Mouse (Mus musculus): ENCODE results near the gene Vstm5.
"Not testable (repeated sequence)": the region's sequence is repeated elsewhere in the genome, so short reads cannot be mapped to it uniquely, and the experiment has no call there.

Gene Vstm5

DNA sequence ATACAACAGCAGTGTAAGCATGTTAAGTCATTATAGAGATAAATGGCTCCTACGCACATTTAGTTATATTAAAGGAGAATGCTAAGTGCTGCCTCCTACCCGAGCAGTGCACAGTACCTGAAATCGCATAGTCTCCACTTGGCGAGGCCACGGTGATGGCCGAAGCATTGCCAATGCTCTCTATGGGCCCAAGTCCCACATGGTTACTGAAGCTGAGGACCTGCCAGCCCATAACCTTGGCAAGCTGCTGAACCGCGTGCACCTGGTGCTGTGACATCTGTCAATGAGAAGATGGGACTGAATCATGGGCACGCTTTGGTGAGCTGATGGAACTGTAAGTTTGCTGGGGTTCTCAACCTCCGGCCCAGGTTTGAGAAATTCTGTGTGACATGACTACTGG lies 24.6 kb downstream of the Vstm5 start:
- no peak for DNase-seq

DNA sequence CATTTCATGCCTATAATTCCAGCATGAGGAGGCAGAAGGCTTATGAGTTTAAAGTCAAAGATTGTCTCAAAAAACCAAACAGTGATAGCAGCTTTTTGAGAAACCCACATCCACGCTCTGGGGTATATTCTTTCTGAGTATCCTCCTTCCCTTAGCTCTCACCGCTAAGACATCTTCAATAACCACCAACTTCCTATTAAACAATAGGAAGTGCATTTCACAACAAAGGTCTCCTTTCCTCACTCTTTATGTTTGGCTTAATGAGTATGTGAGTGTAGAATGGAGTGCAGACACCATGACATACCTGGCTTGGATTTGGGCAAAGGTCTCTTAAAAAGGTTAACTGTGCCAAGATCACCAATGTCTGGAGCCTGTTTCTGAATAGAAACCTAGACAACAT lies 35.1 kb downstream of the Vstm5 start:
- no peak for DNase-seq

DNA sequence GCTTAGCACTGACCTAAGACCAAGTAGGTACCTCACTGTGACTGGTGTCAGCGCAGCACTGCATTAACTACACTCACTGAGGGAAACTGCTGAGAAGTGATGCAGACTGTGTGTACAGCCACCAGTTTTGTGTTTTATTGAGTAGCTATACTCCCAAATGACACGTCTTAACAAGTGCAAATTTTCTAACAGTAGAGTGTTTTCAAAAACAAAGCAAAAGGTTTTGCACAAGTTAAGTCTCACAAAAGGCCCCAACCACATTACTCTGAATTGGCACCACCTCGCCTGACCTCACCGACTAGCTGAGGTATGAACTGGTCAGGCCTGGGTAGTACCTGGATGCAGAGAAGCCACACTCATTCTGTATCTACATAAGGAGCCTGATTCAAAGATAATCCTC lies 38.0 kb downstream of the Vstm5 start:
- no peak for DNase-seq

DNA sequence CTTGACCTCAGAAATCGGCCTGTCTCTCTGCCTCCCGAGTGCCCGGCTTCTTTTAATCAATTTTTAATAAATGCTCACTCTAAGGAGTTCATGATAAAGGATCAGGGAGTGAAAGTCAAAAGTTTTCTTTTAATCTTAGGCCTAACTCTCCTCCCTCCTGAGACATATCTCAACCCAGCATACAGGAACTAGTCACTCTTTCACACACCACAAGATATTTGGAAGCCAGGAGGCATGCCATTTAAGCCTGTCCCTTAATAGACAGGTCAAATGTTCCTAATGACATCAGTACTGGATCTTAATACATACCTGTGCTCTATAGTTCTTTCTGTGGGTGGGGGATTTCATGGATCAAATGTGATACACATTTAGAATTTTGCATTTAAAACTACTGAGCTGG lies 39.5 kb downstream of the Vstm5 start:
- no peak for DNase-seq

DNA sequence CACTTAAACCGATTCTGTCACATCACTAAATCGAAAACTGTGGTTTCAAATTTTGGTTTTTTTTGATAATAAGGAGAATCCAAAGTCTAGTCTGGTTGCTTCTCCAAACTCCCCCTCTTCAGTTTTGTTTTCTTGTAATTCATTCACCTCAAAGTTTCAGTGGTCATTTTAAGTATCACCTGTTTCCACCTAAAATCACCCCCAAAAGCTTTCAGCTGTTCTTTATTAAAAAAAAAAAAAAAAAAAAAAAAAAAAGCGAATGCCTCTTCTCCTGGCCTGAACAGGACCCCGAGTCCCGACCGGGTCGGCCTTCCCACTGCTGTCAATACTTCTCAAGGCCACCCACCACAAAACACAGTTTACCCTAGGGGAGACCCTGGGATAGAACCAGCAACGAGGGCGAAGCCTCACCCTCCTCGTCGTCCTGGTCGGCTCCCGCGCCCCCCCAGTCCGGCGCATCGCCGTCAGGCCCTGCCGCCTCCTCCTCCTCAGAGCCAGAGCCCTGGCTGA lies 40.3 kb downstream of the Vstm5 start:
- DNase-seq: no peak

DNA sequence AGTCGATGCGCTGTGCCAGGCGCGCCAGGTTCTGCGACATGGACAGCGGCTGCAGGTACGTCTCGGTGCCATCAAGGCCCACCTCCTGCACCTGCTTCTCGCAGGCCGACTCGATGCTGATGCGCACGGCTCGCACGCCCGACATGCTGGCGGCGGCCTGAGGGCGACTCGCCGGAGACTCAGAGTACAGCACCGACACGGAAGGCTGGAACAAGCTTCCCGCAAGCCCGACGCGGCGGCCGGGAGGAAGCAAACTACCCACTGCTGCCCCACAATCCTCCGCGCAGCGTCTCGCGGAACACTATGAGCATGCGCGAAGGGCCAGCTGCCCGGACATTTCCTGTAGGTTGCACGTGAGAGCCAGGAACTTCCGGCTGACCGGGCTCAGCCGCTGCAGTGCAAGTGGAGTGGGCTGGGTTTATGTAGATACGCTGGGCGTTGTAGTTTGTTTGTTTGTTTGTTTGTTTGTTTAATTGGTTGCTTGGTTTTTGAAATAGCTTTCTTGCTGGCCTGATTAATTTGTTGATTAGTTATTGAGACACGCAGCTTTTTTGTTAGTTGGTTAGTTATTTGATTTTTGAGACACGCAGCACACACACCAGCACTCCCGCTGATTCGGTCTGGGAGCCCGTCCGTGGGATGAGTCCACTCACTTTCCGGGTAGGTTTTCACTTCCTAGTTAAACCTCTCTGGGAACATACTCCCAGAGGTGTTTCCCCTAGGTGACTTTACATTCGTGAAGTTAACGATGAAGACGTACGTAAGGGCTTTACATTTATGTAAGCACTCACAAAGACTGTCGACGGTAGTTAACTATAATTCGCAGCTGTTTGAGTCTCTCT lies 41.0 kb downstream of the Vstm5 start, which contains the start of gene Med17:
Med17 (minus strand) TSS at position 283 of the 842 bp plus-strand sequence.
- DNase-seq: peak; percentile 94 to 97

DNA sequence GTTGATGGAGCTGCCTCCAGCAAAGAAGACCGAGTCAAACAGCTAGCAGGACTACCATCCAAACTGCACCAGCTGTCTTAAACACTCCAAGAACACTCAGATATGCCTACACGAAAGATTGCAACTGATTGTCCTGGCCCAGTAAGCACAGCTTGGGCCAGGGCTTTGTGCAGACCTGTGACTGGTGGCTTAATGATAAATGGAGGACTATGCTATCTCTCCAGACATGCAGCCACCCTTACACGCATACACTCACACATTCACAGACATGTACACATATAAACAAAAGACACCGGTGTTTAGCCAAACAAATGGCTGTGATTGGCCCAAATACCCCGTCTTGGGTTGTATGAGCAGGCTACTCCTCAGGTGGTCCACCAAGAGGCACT lies 41.6 kb downstream of the Vstm5 start:
- DNase-seq: no peak

DNA sequence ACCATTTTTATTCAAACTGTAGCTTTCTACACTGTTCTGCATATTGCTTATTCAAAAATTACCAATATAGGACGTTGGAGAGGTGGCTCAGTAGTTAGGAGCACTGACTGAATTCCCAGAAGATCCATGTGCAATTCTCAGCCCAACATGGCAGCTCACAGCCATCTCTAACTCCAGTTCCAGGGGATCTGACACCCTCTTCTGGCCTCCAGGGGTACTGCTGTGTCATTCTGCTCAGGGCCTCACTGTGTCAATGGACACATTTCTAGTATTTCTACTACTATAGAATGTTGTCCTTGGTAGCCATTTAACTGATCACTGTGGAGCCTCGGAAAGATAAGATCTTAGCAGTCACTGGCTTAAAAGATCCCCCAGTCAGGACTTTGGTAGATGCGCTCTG lies 46.6 kb downstream of the Vstm5 start:
- DNase-seq: peak in 1 of 2 experiments; percentile 54

DNA sequence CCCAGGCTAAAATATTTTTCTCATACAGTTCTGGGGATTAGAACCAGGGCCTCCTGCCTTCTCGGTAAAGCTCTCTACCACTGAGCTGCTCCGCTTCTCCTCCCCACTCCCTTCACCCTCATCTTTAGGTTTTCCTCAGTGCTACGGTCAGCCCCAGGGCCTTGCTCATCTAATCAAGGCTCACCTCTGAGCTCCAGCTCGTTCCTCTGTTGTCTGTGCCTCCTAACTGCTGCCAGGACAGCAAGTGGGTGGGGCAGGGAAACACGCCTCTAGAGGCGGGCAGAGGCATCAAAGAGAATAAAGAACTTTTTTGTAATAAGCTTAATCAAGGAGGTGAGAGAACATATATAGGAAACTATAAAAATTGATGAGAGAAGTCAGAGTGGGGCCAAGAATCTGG lies 49.0 kb downstream of the Vstm5 start:
- no peak for DNase-seq

DNA sequence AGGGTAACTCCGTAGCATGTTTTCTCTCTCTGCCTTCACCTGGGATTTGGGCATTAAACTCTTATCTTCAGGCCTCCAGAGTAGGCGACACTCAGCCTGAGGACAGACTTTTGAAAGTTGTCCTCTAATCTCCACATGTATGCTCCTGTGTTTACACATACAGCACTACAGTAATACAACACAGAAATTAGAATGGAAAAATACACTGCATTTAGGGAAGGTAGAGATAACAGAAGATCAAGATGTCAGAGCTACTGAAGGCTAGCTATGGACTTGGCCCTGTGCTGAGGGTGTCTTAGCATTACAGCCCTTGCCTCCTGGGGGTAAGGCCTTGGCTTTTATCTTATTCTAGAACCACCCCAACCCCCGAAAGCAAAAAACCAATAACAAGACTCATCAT lies 49.6 kb downstream of the Vstm5 start:
- no peak for DNase-seq

DNA sequence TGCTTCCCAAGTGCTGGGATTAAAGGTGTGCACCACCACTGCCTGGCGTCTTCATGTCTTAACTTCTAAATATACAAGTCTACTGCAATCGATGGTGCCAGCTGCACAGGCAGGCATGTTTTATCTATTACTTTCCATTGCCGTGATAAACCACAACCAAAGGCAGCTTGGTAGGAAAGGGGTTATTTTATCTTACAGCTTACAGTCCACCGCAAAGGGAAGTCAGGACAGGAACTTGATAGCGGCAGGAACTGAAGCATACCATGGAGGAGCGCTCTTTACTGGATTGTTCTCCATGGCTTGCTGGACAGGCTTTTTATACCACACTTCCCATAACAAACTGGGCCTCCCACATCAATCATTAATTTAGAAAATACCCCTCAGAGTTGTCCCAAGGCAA lies 50.4 kb downstream of the Vstm5 start:
- no peak for DNase-seq

DNA sequence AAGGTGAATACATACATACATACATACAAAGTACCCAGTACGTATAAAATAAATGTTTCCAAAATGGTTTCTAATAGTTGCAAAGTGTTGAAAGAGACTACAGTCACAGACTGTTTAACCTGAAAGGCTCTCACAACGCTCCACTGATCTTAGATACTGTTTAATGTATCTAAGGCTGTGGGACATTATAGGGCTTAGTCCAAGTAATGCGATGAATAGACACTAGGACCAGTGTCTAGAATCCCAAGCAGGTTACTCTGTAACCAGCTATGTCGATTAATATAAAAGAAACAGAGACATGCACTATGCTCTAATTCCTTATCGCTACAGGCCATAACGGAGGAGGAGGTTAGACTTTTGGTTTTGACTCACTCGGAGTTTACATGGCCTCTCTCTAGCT lies 58.3 kb downstream of the Vstm5 start:
- DNase-seq: no peak

DNA sequence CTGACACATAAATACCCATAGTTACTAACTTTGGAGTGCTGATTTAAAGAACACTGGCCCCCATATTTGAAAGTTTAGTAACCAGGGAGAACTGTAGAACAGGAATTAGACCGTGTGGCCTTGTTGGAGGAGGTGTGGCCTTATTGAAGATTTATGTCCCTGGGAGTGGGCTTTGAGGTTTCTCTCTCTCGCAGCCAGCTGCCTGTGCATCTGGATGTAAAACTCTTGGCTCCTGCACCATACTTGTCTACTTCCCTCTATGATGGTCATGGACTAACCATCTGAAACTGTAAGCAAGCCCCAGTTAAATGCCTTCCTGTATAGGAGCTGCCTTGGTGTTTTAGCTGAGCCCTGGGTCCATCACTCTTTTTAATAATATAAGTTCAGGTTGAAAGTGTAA lies 59.6 kb downstream of the Vstm5 start:
- no peak for DNase-seq

DNA sequence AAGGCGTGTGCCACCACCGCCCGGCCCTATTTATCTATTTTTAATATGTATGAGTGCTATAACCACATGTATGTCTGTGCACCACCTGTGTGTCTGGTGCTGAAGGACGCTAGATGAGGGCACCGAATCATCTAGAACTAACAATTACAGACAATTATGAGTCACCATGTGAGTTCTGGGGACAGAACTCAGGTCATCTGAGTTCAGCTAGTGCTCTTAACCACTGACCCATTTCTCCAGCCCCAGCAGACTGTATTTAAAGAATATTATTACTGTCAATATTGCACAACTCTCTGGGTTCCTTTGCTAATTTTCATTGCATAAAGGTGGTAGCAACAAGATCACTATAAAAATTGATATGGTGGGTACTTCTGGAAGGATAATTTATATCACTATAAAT lies 61.2 kb downstream of the Vstm5 start:
- DNase-seq: no peak

DNA sequence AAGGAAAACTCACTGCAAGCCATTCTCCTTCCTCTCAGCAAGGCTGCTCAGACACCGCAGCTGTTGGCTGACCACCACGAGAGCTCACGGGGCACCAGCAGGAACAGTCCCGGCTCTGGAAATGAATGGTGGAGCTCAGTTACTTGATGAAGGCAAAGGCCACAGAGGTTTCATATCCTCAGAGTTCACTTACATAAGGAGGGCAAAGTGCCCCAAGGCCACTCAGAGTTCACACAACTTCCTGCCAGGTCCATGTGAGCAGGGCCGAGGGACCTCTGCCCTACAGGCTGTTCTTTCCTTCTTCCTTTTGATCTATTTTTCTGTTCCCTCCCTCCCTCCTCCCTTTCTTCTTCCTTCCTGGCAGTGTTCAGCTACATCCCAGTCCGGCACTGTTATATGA lies 62.6 kb downstream of the Vstm5 start:
- DNase-seq: peak; percentile 78 to 94

DNA sequence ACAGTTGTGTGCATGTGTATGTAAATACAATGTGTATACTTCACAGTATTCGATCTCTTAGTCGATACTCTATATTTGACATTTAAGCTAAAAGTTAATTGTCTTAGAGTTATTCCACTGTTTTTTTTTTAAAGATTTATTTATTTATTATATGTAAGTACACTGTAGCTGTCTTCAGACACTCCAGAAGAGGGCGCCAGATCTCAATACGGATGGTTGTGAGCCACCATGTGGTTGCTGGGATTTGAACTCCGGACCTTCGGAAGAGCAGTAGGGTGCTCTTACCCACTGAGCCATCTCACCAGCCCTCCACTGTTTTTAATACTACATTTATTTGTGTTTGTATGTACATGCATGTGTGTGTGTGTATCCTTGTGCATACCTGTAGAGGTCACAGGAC lies 63.2 kb downstream of the Vstm5 start:
- DNase-seq: not testable (repeated sequence)

DNA sequence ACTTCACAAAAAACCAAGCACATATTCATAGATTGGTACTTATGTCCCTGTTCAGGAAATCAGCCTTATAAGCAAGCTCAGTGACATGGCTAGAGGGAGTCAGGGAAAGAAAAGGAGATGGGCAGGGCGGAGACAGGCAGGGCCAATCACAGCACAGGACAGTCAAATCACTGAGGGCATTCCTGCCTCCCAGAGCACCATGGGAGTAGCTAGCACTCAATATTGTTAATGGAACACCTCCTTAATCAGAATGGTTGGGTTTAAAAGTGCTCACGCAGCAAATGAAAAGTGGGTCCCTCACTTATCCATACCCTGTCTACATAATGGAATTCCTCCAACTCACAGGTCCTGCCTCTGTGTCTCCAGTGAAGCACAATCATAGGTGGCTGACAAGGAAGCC lies 64.0 kb downstream of the Vstm5 start:
- peak; percentile 65 to 90 for DNase-seq

DNA sequence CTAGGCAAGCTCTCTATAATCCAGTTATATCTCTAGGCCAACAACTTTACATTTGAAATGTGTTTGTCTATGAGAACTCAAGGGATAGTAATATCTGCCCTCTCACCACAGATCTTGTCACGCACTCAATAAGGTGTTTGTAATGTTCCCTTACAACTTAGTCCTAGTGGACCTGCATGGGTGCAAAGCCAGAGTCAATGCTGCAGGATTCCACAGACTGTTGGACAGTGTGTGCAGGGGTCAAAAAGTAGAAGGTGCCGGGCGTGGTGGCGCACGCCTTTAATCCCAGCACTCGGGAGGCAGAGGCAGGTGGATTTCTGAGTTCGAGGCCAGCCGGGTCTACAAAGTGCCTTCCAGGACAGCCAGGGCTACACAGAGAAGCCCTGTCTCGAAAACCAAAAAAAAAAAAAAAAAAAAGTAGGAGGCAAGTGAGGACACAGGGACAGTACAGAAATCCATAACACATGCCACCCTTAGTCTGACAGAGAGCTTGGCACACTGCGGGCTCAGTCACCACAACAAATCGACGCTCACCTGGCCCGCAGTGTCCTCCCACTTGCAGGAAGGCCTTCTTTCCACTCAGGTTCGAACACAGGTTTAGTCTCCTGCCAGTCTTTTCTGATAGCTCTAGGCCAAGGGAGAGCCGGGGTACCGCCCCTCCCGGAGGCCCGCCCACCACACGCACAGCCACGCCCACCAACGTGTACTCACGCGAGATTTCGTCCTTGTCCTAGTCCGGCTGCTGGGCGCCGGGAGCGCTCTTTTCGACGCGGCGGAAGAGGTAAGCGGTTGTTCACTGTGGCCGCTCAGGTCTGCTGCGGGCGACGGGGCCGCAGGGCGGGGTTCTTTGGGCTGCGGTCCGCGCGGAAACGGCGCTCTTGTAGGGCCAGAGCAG lies 66.9 kb downstream of the Vstm5 start, which contains the start of gene Taf1d:
Taf1d (plus strand) TSS at position 712 of the 895 bp plus-strand sequence.
- DNase-seq: peak; percentile 97 to 99

DNA sequence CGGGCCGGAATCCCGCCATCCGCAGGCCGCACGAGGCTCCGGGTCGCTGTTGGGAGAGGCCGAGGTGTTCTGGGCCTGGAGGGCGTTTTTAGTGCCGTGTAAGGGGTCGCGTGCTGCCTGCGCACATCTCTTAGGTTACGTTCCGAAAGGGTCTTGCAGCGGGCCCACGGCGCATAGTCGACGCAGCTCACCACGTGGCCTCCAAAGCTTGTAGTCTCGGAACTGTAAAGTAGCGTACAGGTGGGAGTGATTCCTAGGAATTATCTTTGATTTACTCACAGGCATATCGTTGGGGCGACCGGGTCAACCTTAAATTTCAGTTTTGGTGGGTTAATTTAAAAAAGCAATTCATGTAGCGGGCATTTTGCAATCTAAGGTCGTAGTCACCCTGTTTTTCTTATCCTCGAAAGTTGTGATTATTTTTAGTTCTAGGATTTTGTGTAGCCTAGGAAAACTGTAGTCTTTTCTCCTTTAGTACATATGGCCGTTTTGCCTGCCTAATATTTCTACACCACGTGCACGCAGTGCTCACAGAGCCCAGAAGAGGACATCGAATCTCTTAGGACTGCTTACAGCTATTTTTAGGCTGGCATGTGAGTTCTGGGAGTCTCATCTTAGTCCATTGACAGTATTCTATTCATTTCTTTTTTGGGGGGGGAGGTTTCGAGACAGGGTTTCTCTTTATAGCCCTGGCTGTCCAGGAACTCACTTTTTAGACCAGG lies 67.7 kb downstream of the Vstm5 start, which contains the start of gene 4931406C07Rik:
4931406C07Rik (minus strand) TSS at position 51 of the 722 bp plus-strand sequence.
- DNase-seq: no peak

DNA sequence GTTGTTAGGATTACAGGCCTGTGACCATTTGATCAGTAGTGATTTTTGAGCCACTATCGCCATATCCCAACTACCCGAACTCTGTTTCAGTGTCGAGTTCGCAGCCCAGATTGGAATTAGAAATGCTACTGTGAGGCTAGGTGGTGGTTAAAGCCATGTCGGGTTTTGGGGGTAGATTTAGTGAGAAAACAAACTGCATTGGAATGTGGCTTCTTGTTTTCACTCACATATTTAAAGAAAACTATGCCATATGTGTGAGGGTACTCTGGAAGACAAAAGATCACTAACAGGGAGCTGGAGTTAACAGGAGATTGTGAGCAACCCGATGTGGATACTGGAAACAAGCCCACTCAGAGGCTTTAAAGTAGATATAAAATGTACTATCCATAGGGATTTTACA lies 68.4 kb downstream of the Vstm5 start:
- DNase-seq: no peak

DNA sequence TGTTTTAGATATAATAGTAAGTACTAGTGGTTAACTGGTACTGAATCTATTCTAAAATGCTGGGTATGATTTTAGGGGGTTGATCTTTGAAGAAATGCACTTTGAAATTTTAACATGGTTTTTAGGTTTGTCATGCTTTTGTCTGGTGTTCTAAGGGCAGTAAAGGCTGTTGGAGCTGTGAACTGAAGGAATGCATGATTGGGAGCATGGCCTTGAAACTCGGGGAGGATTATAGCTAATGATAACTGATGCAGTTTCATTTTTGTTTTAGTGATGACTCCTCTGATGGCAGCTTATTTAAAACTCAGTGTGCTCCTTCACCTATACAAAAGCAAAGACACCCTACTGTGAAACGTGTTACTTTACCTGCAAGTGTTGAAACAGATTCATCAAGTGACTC lies 69.4 kb downstream of the Vstm5 start:
- no peak for DNase-seq
